In the genomic region with DNA sequence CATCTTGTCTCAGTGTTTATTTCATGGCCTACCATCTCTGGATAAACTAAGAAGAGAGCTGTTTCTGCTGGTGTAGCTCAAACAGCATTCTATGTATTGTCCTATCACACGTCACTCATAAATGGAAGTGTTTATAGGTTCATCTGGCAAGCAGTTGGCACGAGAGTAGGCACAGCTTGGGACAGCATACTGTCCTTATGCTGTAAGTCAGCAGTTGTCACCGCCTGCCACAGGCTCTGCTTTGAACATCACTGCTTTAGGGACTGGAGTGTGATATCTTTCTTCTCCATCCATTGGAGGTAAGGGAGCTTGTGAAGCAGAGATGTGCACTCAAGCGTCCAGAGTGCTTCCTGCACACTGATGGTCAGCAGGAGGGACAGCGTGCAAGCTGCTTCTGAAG, we compare ENCODE assay signal across 16 mouse cellular contexts. TPM values are rescaled to one million over a fixed set of nuclear protein-coding genes. Genes with fewer than 3 reads are reported as not detected.
DNase-seq lines count a peak whose midpoint lies in the region; ATAC-seq lines count a peak whose summit lies in the region.
"Had no signal": no experiment of that assay in that cellular context is flagged by ENCODE, and none has a peak within 500 bp of the region (broad histone marks: within the 10 kb centered on the region; RNA-seq: fewer than 3 reads in every experiment).

No protein-coding gene starts in this region.

- no peak for ATAC-seq in megakaryocyte, adult 5-6 weeks (ENCODE audit: poor library complexity, severe bottlenecking)
- no peak for ATAC-seq in kidney, embryonic 16.5 days (ENCODE audit: low FRiP score, low TSS enrichment)
- ATAC-seq: intestine, postnatal 0 days; midbrain, embryonic 15.5 days had no signal

- peak overlapping the region; percentile 24 for H3K4me3 ChIP-seq in megakaryocyte, embryonic 14.5 days (replicated peaks)
- H3K4me3 ChIP-seq in kidney, embryonic 16.5 days (ENCODE audit: low read length) = no peak overlapping the region
- H3K4me3 ChIP-seq: hindbrain, embryonic 10.5 days; midbrain, embryonic 15.5 days; neural tube, embryonic 15.5 days; stomach, embryonic 15.5 days had no signal

- H3K27ac ChIP-seq in kidney, embryonic 16.5 days (ENCODE audit: low read length) = no peak overlapping the region
- H3K27ac ChIP-seq: hindbrain, embryonic 10.5 days; midbrain, embryonic 15.5 days; neural tube, embryonic 15.5 days; stomach, embryonic 15.5 days had no signal

- DNase-seq in cerebellum, postnatal 10 days = peak; percentile 54 to 68
- DNase-seq in layer of hippocampus, adult 9-11 months = peak; percentile 80
- DNase-seq in adrenal gland, postnatal 10 days = no peak
- DNase-seq in testis, postnatal 14 days (ENCODE audit: low spot score) = no peak
- DNase-seq: adrenal gland, postnatal 14 days; kidney, postnatal 4 days; lung, postnatal 14 days; right cerebral cortex, postnatal 25 days had no signal

- H3K9me3 ChIP-seq in megakaryocyte, embryonic 14.5 days = no peaks in the 10 kb centered on the region
- H3K9me3 ChIP-seq in kidney, embryonic 16.5 days (ENCODE audit: low read length) = no peaks in the 10 kb centered on the region
- H3K9me3 ChIP-seq: hindbrain, embryonic 10.5 days; midbrain, embryonic 15.5 days; neural tube, embryonic 15.5 days; stomach, embryonic 15.5 days had no signal

- H3K4me1 ChIP-seq in megakaryocyte, embryonic 14.5 days = peaks cover 88% of the 10 kb centered on the region
- no peaks in the 10 kb centered on the region for H3K4me1 ChIP-seq in kidney, embryonic 16.5 days (ENCODE audit: insufficient read depth, low read length)
- H3K4me1 ChIP-seq: hindbrain, embryonic 10.5 days; midbrain, embryonic 15.5 days; neural tube, embryonic 15.5 days; stomach, embryonic 15.5 days had no signal

- H3K36me3 ChIP-seq in megakaryocyte, embryonic 14.5 days (replicated peaks; ENCODE audit: low read length) = peaks cover 13% of the 10 kb centered on the region
- no peaks in the 10 kb centered on the region for H3K36me3 ChIP-seq in kidney, embryonic 16.5 days (ENCODE audit: insufficient read depth, low read length)
- H3K36me3 ChIP-seq: midbrain, embryonic 15.5 days; neural tube, embryonic 15.5 days; stomach, embryonic 15.5 days had no signal

- H3K27me3 ChIP-seq in megakaryocyte, embryonic 14.5 days (replicated peaks) = no peaks in the 10 kb centered on the region
- H3K27me3 ChIP-seq in kidney, embryonic 16.5 days (ENCODE audit: insufficient read depth, low read length) = no peaks in the 10 kb centered on the region
- H3K27me3 ChIP-seq: midbrain, embryonic 15.5 days; neural tube, embryonic 15.5 days; stomach, embryonic 15.5 days had no signal

- WGBS in kidney, embryonic 16.5 days = 58% methylated on average over 5 of the region's 5 CpGs

- H3K9ac ChIP-seq in kidney, embryonic 16.5 days (replicated peaks; ENCODE audit: low read length) = no peak overlapping the region
- H3K9ac ChIP-seq: midbrain, embryonic 15.5 days; neural tube, embryonic 15.5 days; stomach, embryonic 15.5 days had no signal

- H3K4me2 ChIP-seq in kidney, embryonic 16.5 days (replicated peaks; ENCODE audit: low read depth, low read length) = no peak overlapping the region
- H3K4me2 ChIP-seq: midbrain, embryonic 15.5 days; neural tube, embryonic 15.5 days; stomach, embryonic 15.5 days had no signal

RNA-seq across cellular contexts. Expression of a gene that starts 19.8 kb away (rescaled TPM):
- 8.6 and 14.0 TPM in 2 replicates for polyA plus RNA-seq in megakaryocyte, embryonic 14.5 days (2012; ENCODE audit: insufficient read depth, low replicate concordance)
- 12.0 and 17.0 TPM in 2 replicates for total RNA-seq in megakaryocyte, adult 5-6 weeks (2015)
- total RNA-seq in megakaryocyte, adult 5-6 weeks (2017) = 8.6 and 15.2 TPM in 2 replicates
- 10 to 100 TPM; 18.7 to 27.8 TPM for total RNA-seq in adrenal gland, postnatal 10 days (2021)
- 3.8 and 4.5 TPM in 2 replicates for polyA plus RNA-seq in kidney, embryonic 16.5 days (2015; fragmentation: Nextera tagmentation; extraction: Ambion mirVana)

RNA-seq across cellular contexts. Expression of a gene that starts 35.6 kb away (rescaled TPM):
- 95.5 and 547 TPM in 2 replicates for polyA plus RNA-seq in megakaryocyte, embryonic 14.5 days (2012; ENCODE audit: insufficient read depth, low replicate concordance)
- total RNA-seq in megakaryocyte, adult 5-6 weeks (2015) = 1,545 and 1,566 TPM in 2 replicates
- 945 and 954 TPM in 2 replicates for total RNA-seq in megakaryocyte, adult 5-6 weeks (2017)
- total RNA-seq in adrenal gland, postnatal 10 days (2021) = 1,000 to 10,000 TPM; 1,004 to 1,027 TPM
- polyA plus RNA-seq in kidney, embryonic 16.5 days (2015; fragmentation: Nextera tagmentation; extraction: Ambion mirVana) = 575 and 586 TPM in 2 replicates

RNA-seq across cellular contexts. Expression of a gene that starts 48.6 kb away (rescaled TPM):
- 45.4 and 67.9 TPM in 2 replicates for polyA plus RNA-seq in megakaryocyte, embryonic 14.5 days (2012; ENCODE audit: insufficient read depth, low replicate concordance)
- total RNA-seq in megakaryocyte, adult 5-6 weeks (2015) = 20.1 and 20.2 TPM in 2 replicates
- 37.8 and 40.9 TPM in 2 replicates for total RNA-seq in megakaryocyte, adult 5-6 weeks (2017)
- total RNA-seq in adrenal gland, postnatal 10 days (2021) = 10 to 100 TPM; 85.8 to 88.5 TPM
- polyA plus RNA-seq in kidney, embryonic 16.5 days (2015; fragmentation: Nextera tagmentation; extraction: Ambion mirVana) = 17.0 and 19.1 TPM in 2 replicates

Comparison
In these comparisons a context has a peak if more than half of its experiments do, and no peak if none do; other contexts are left out.
1. DNase-seq: peak in cerebellum, postnatal 10 days (2 of 2) and layer of hippocampus, adult 9-11 months (single experiment); none in adrenal gland, postnatal 10 days (single experiment) and testis, postnatal 14 days (single experiment).